Mouse (Mus musculus) erythroblast, embryonic 14.5 days (primary cell): ENCODE results near the gene Bbs10.

ENCODE experiments used
- GATA1 ChIP-seq: IDR thresholded peaks from 2 replicates; pipeline ENCODE4 v1.6.1; 2012; ENCODE audit warnings: low read length, inconsistent platforms, mixed read lengths
- TAL1 ChIP-seq: IDR thresholded peaks from 3 replicates; pipeline ENCODE4 v1.6.1; 2012; ENCODE audit warnings: low read length, inconsistent platforms, mixed read lengths

- TF ChIP-seq TAL1 = no peak
- TF ChIP-seq GATA1 = no peak
Observed at GRCm38 (mm10) chr10:111272905-111273304, 25.6 kb upstream of the Bbs10 start.
